Mouse (Mus musculus): Measurements from ENCODE around the gene Anxa9.

DNA sequence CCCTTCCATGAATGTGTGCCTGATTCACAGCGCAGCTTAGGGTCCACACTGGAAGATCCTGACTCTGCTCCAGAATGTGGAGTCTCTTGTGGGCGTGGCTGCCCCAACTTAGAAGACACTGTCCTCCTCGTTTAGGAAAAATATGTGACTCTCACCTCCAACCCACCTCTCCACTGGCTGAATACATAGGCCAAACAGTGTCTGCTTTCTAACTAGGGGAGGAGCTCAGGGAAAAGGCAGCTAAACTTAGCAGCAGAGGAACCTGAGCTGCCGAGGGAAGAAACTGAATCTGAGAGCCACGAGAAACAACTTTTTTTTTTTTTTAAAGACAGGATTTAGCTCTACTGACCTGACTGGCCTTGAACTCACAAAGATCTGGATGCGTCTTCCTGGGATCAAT is 31.8 kb downstream of the Anxa9 start:
- TF ChIP-seq JUN (IDR thresholded peaks at IDR 0.05; ENCODE audit: insufficient read depth, low read depth, low read length) (no peak), ELF1 (IDR thresholded peaks at IDR 0.05; ENCODE audit: low read depth, low read length) (no peak), CTCF (conservative IDR thresholded peaks at IDR 0.05 in 1 of 2, IDR thresholded peaks at IDR 0.05 in 1 of 2; ENCODE audit: low read depth in 2 of 2, low read length in 2 of 2) (no peak), NRF1 (IDR thresholded peaks at IDR 0.05; ENCODE audit: low read depth, low read length) (no peak), USF1 (IDR thresholded peaks at IDR 0.05; ENCODE audit: low read depth, low read length) (no peak), ZKSCAN1 (IDR thresholded peaks at IDR 0.05; ENCODE audit: borderline replicate concordance, low read depth, low read length) (no peak), TCF12 (IDR thresholded peaks at IDR 0.05; ENCODE audit: low read depth, low read length) (no peak), E2F4 (IDR thresholded peaks at IDR 0.05; ENCODE audit: insufficient replicate concordance, low read depth, low read length) (no peak), MAZ (IDR thresholded peaks at IDR 0.05; ENCODE audit: low read depth, low read length) (no peak), UBTF (IDR thresholded peaks at IDR 0.05; ENCODE audit: low read depth, low read length) (no peak), IRF4 (IDR thresholded peaks at IDR 0.05; ENCODE audit: low read depth, low read length) (no peak)

Measured in CH12.LX (cell line).